Mouse (Mus musculus): ENCODE results near the gene Nup35. TPM values are rescaled to one million over a fixed set of nuclear protein-coding genes. Genes with fewer than 3 reads are reported as not detected.

Gene Nup35
- polyA plus RNA-seq, 1 experiment from 2014 or later, result 18.4 TPM

MicroRNA genes within 50 kb of the gene (microRNA counts, 519-probe panel; counts per million panel counts)
- 2,547 counts per million, percentile 55 among the panel's probes with 10 or more counts for microRNA mmu-miR-684

Small RNA genes within 50 kb of the gene (microRNA-seq; reads per million reads assigned to microRNA genes)
- not detected for gene Mir684-1

Other genes with a start within 250 kb of the Nup35 start
- gene Frzb, start 169.6 kb upstream of the Nup35 start, polyA plus RNA-seq (2015; fragmentation: Nextera tagmentation; extraction: Ambion mirVana), result 7.4 and 8.2 TPM in 2 replicates
- gene Nckap1, start 35.9 kb upstream of the Nup35 start, polyA plus RNA-seq (2015; fragmentation: Nextera tagmentation; extraction: Ambion mirVana), result 50.4 and 56.8 TPM in 2 replicates
- gene Dusp19, start 191 bp upstream of the Nup35 start, polyA plus RNA-seq (2015; fragmentation: Nextera tagmentation; extraction: Ambion mirVana), result 9.3 and 10.6 TPM in 2 replicates

Data from heart, embryonic 15.5 days (tissue).